Mouse (Mus musculus): ENCODE data around the gene Cd47. TPM values are rescaled to one million over a fixed set of nuclear protein-coding genes. Genes with fewer than 3 reads are reported as not detected.

Gene Cd47
- polyA plus RNA-seq, 1 experiment from 2014 or later: 95.2 TPM

DNA sequence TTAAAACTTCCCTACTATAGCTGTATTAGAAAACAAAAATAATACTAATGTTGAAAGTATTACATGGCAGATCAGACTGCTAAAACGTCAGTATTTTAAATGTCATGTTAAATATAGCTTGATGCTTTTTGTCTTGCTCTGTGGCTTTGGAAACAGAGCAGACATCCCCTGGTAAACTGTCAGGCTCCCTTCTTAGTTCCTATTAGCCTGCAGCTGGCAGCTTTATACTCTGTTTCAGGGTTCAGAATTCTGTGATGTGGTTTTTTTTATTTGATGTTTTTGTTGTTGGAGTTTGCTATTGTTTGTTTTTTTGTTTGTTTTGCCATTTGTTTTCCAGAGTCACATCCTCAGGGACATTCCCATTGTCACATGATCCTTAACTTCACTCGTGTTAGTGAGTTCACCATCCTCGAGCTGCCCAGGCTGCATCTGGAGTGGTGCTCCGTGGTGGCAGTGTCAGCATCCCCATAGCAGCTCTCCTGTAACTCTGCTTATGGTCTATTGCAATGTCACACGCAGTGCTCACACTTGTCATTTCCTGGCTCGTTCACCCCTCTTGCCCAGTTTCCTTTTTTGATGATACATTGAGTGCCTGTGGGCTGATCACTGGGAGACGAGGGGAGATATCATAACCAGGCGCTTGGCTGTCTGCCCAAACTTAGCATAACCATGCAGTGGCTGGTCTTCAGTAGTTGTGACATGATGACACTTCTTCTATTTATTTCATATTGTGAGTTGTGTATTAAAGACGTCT is 87.7 kb downstream of the Cd47 start:
- Histone ChIP-seq H3K4me3 (ENCODE audit: low read depth, low read length) (no peak overlapping the region), H3K4me2 (replicated peaks; ENCODE audit: low read depth) (no peak overlapping the region), H3K4me1 (replicated peaks; ENCODE audit: control insufficient read depth, insufficient read depth) (no peaks in the 10 kb centered on the region), H3K27ac (replicated peaks) (no peak overlapping the region), H3K36me3 (ENCODE audit: control insufficient read depth, insufficient read depth, low read length) (0 out of 2 replicates have a peak, but pooled peaks cover 4% of the 10 kb centered on the region), H3K9me3 (ENCODE audit: control insufficient read depth, low read length) (no peaks in the 10 kb centered on the region), H3K27me3 (ENCODE audit: control insufficient read depth, insufficient read depth, low read length) (no peaks in the 10 kb centered on the region), H3K9ac (ENCODE audit: low read length) (no peak overlapping the region)
- WGBS: 62% methylated on average over 9 of the region's 9 CpGs
- DNase-seq (ENCODE audit: low spot score) (no peak), ATAC-seq (ENCODE audit: low FRiP score, low TSS enrichment) (no peak)
- no peak for TF ChIP-seq CTCF (IDR thresholded peaks at IDR 0.05; ENCODE audit: low read depth)
- TF ChIP-seq EP300 (optimal IDR thresholded peaks at IDR 0.05): no peak

DNA sequence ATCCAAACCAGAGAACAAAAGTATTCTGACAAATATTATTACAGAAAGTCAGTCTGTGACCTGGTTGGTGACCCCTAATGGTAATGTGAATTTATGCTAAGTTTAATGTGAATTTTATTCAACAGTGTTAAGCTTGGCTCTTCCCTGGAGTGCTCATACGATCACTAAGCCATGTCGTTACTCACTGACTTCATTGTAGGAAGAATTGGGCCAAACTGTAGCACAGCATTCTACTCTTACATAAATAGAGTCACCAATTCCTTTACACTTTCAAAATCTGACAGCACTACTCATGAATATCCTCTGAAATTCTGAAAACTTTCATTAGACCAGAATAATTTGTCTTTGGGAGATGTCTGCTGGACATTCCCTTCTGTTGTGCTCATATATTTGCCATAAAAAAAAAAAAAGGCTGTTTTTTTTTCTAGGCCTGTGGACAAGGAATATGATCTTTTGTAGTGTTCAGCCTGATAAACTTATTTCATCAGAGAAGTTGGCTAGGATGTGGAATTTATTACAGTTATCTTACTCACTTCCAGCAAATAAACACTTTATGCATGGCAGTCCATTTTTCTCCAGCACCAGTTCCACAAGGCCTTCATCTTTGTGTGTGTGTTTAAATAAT is 88.8 kb downstream of the Cd47 start:
- WGBS: 51% methylated on average over 2 of the region's 2 CpGs
- Histone ChIP-seq H3K4me2 (replicated peaks; ENCODE audit: low read depth) (no peak overlapping the region), H3K27me3 (ENCODE audit: control insufficient read depth, insufficient read depth, low read length) (no peaks in the 10 kb centered on the region), H3K27ac (replicated peaks) (no peak overlapping the region), H3K9me3 (ENCODE audit: control insufficient read depth, low read length) (no peaks in the 10 kb centered on the region), H3K4me3 (ENCODE audit: low read depth, low read length) (no peak overlapping the region), H3K36me3 (ENCODE audit: control insufficient read depth, insufficient read depth, low read length) (0 out of 2 replicates have a peak, but pooled peaks cover 4% of the 10 kb centered on the region), H3K4me1 (replicated peaks; ENCODE audit: control insufficient read depth, insufficient read depth) (no peaks in the 10 kb centered on the region), H3K9ac (ENCODE audit: low read length) (no peak overlapping the region)
- TF ChIP-seq EP300 (optimal IDR thresholded peaks at IDR 0.05): no peak
- TF ChIP-seq CTCF (IDR thresholded peaks at IDR 0.05; ENCODE audit: low read depth): no peak
- ATAC-seq (ENCODE audit: low FRiP score, low TSS enrichment): no peak
- no peak for DNase-seq (ENCODE audit: low spot score)

DNA sequence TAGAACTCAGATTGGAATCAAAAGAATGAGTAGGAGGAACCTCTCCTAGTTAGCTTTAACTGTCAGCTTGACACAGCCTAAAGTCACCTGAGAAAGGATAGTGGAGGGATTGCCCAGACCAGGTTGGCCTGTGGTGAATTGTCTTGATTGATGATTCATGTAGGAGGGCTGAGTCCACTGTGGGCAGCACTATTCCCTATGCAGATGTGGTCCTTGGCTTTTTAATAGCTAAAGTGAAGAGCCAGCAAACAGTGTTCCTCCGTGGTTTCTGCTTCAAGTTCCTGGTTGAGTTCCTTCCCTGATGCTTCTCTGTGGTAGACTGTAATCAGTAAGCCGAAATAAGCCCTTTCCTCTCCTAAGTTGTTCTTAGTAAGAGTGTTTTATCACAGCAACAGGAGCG is 91.9 kb downstream of the Cd47 start:
- H3K4me3 ChIP-seq (ENCODE audit: low read depth, low read length): no peak overlapping the region
- no peak for TF ChIP-seq CTCF (IDR thresholded peaks at IDR 0.05; ENCODE audit: low read depth)
- no peak for TF ChIP-seq EP300 (optimal IDR thresholded peaks at IDR 0.05)
- ATAC-seq (ENCODE audit: low FRiP score, low TSS enrichment): no peak
- H3K36me3 ChIP-seq (ENCODE audit: control insufficient read depth, insufficient read depth, low read length): no peaks in the 10 kb centered on the region
- H3K27ac ChIP-seq (replicated peaks): no peak overlapping the region
- DNase-seq (ENCODE audit: low spot score): no peak
- no peaks in the 10 kb centered on the region for H3K27me3 ChIP-seq (ENCODE audit: control insufficient read depth, insufficient read depth, low read length)
- no peak overlapping the region for H3K4me2 ChIP-seq (replicated peaks; ENCODE audit: low read depth)
- WGBS: 91% methylated on average over 3 of the region's 3 CpGs
- no peak overlapping the region for H3K9ac ChIP-seq (ENCODE audit: low read length)
- H3K9me3 ChIP-seq (ENCODE audit: control insufficient read depth, low read length): no peaks in the 10 kb centered on the region
- H3K4me1 ChIP-seq (replicated peaks; ENCODE audit: control insufficient read depth, insufficient read depth): no peaks in the 10 kb centered on the region

DNA sequence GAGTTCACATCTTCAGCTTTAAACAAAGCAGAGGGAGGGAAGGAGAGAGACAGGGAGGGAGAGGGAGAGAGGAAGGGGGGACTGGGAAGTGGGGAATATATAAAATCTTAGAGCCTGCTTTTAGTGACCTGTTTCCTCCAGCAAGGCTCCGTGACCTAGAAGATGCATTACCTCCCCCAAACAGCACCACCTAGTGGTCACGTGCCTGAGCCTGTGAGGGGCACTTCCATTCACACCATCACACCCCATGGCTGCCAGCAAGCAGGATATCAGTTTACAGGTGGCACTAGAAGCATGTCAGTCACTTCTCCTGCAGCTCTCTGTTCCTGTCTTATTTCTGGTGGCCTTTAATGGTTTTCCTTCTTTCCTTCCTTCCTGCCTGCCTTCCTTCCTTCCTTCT is 92.6 kb downstream of the Cd47 start:
- TF ChIP-seq CTCF (IDR thresholded peaks at IDR 0.05; ENCODE audit: low read depth) (peak; percentile 53), EP300 (optimal IDR thresholded peaks at IDR 0.05) (no peak)
- 80% methylated on average over 2 of the region's 2 CpGs for WGBS
- no peak overlapping the region for H3K9ac ChIP-seq (ENCODE audit: low read length)
- no peak overlapping the region for H3K4me3 ChIP-seq (ENCODE audit: low read depth, low read length)
- no peaks in the 10 kb centered on the region for H3K4me1 ChIP-seq (replicated peaks; ENCODE audit: control insufficient read depth, insufficient read depth)
- ATAC-seq (ENCODE audit: low FRiP score, low TSS enrichment) (no peak), DNase-seq (ENCODE audit: low spot score) (no peak)
- no peak overlapping the region for H3K27ac ChIP-seq (replicated peaks)
- H3K27me3 ChIP-seq (ENCODE audit: control insufficient read depth, insufficient read depth, low read length): no peaks in the 10 kb centered on the region
- H3K9me3 ChIP-seq (ENCODE audit: control insufficient read depth, low read length): no peaks in the 10 kb centered on the region
- no peak overlapping the region for H3K4me2 ChIP-seq (replicated peaks; ENCODE audit: low read depth)
- H3K36me3 ChIP-seq (ENCODE audit: control insufficient read depth, insufficient read depth, low read length): no peaks in the 10 kb centered on the region

DNA sequence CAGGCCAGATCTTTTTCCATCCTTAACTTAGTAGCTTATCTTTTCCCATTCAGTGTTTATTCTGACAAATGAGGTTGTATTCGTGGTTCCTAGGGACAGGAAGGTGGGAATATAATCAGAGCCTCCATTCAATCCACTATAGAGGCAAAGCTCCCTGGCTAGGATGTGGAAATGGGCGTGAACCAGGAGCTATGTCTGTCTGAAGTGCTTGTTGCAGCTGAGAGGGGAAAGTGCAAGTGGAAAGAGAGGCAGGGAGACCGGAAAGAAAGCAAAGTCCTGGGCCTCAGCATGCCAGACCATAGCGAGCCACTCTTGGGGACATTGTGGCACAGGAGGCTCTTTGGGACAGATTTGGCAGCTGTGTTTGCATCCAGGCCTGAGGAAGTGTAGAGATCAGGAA is 94.3 kb downstream of the Cd47 start:
- DNase-seq (ENCODE audit: low spot score) (no peak), ATAC-seq (ENCODE audit: low FRiP score, low TSS enrichment) (no peak)

DNA sequence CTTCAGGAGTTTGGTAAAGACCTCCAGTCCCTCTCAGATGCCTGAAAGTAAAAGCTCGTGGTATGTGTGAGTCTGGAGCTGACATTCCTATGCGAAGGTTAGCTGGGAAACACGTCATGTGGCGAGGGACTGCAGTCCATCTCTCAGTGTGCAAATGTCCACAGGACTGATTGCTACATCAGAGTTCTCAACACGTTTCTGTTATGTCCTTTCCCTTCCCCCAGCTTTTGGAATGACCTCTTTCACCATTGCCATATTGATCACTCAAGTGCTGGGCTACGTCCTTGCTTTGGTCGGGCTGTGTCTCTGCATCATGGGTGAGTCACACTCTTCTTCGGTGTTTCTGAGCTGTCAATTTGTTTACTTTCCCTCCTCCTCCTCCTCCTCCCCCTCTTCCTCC is 95.8 kb downstream of the Cd47 start:
- no peak overlapping the region for H3K4me2 ChIP-seq (replicated peaks; ENCODE audit: low read depth)
- no peak overlapping the region for H3K9ac ChIP-seq (ENCODE audit: low read length)
- H3K27me3 ChIP-seq (ENCODE audit: control insufficient read depth, insufficient read depth, low read length): no peaks in the 10 kb centered on the region
- H3K4me1 ChIP-seq (replicated peaks; ENCODE audit: control insufficient read depth, insufficient read depth): no peaks in the 10 kb centered on the region
- no peaks in the 10 kb centered on the region; the same call in 1 of the 2 replicates for H3K36me3 ChIP-seq (ENCODE audit: control insufficient read depth, insufficient read depth, low read length)
- no peaks in the 10 kb centered on the region for H3K9me3 ChIP-seq (ENCODE audit: control insufficient read depth, low read length)
- no peak for ATAC-seq (ENCODE audit: low FRiP score, low TSS enrichment)
- 61% methylated on average over 8 of the region's 8 CpGs for WGBS
- no peak for DNase-seq (ENCODE audit: low spot score)
- TF ChIP-seq EP300 (optimal IDR thresholded peaks at IDR 0.05) (no peak), CTCF (IDR thresholded peaks at IDR 0.05; ENCODE audit: low read depth) (no peak)
- H3K4me3 ChIP-seq (ENCODE audit: low read depth, low read length): no peak overlapping the region
- H3K27ac ChIP-seq (replicated peaks): no peak overlapping the region

More for the DNA sequence above, 94.3 kb downstream of the Cd47 start:
- no peak overlapping the region for H3K4me3 ChIP-seq (ENCODE audit: low read depth, low read length)
- 51% methylated on average over 4 of the region's 4 CpGs for WGBS
- H3K27me3 ChIP-seq (ENCODE audit: control insufficient read depth, insufficient read depth, low read length): no peaks in the 10 kb centered on the region
- TF ChIP-seq CTCF (IDR thresholded peaks at IDR 0.05; ENCODE audit: low read depth): no peak
- no peak for TF ChIP-seq EP300 (optimal IDR thresholded peaks at IDR 0.05)
- H3K36me3 ChIP-seq (ENCODE audit: control insufficient read depth, insufficient read depth, low read length): no peaks in the 10 kb centered on the region; the same call in 1 of the 2 replicates
- no peaks in the 10 kb centered on the region for H3K4me1 ChIP-seq (replicated peaks; ENCODE audit: control insufficient read depth, insufficient read depth)
- no peak overlapping the region for H3K27ac ChIP-seq (replicated peaks)
- no peak overlapping the region for H3K9ac ChIP-seq (ENCODE audit: low read length)
- no peaks in the 10 kb centered on the region for H3K9me3 ChIP-seq (ENCODE audit: control insufficient read depth, low read length)
- no peak overlapping the region for H3K4me2 ChIP-seq (replicated peaks; ENCODE audit: low read depth)

Data from stomach, postnatal 0 days (tissue).